In the genomic region with DNA sequence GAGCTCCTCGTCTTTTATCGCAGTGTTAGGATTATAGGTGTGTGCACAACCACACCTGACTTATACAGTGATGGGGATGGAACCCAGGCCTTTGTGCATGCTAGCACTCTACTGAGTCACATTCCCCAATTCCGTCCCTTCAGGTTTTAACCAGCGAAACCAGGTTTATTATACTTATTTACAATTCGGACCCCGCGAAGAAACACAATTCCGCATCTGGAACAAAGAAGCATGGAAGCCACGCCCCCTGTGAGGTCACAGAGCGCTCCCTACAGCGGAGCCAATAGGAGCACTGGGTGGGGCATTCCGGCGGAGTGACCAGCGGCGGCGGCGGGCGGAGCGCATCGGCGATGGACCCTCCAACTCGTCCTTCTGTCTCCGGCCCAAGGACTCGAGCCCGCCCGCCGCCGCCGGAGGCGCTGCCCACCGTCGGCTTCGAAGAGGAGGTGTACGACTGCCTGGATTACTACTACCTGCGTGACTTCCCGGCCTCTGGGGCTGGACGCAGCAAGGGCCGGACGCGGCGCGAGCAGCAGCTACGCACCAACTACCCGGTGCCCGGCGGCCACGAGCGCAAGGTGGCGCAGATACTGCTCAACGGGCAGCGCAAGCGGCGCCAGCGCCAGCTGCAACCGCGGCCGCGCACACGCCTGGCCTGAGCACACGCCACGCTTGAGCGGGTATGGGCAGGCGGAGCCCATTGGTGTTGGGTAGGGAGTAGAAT, we compare ENCODE assay signal across 8 mouse cellular contexts. TPM values are rescaled to one million over a fixed set of nuclear protein-coding genes. Genes with fewer than 3 reads are reported as not detected.
A peak's percentile ranks its signal among the peaks of the same experiment; 100 is the strongest.
DNase-seq lines count a peak whose midpoint lies in the region; ATAC-seq and TF ChIP-seq lines count a peak whose summit lies in the region.

A gene (plus strand): TSS at position 299 of the 724 bp plus-strand sequence.

- peak within 1 kb of the TSS; percentile 85 for H3K27ac ChIP-seq in forebrain, embryonic 16.5 days (ENCODE audit: low read length)
- peak within 1 kb of the TSS; percentile 72 for H3K27ac ChIP-seq in liver, postnatal 0 days (ENCODE audit: low read depth)
- H3K27ac ChIP-seq in neural tube, embryonic 13.5 days (replicated peaks), result peak within 1 kb of the TSS; percentile 97

- peak; percentile 80 for DNase-seq in G1E (ENCODE audit: low spot score)
- peak; percentile 89 to 92 for DNase-seq in cerebellum, adult 18-20 months
- peak; percentile 79 for DNase-seq in heart, postnatal 25 days (ENCODE audit: low spot score)
- DNase-seq in layer of hippocampus, adult 11-12 months (ENCODE audit: low spot score), result peak; percentile 90
- peak; percentile 91 for DNase-seq in liver, postnatal 0 days
- peak; percentile 55 for DNase-seq in telencephalon, adult 2 months (ENCODE audit: low read depth, low spot score)

- peak within 1 kb of the TSS; percentile 98 for H3K4me3 ChIP-seq in G1E (ENCODE audit: low read depth, low read length)
- peak within 1 kb of the TSS; percentile 71 for H3K4me3 ChIP-seq in forebrain, embryonic 16.5 days (replicated peaks; ENCODE audit: low read length)
- peak within 1 kb of the TSS; percentile 67 for H3K4me3 ChIP-seq in liver, postnatal 0 days (ENCODE audit: low read depth, low read length)
- peak within 1 kb of the TSS; percentile 67 for H3K4me3 ChIP-seq in neural tube, embryonic 13.5 days

- no peak for TF ChIP-seq EP300 in liver, postnatal 0 days (IDR thresholded peaks at IDR 0.05; ENCODE audit: low read depth)

- H3K9me3 ChIP-seq in G1E (replicated peaks), result no peaks in the 10 kb centered on the region
- H3K9me3 ChIP-seq in forebrain, embryonic 16.5 days (ENCODE audit: control insufficient read depth, low read length), result no peaks in the 10 kb centered on the region
- no peaks in the 10 kb centered on the region for H3K9me3 ChIP-seq in liver, postnatal 0 days (ENCODE audit: low read length)
- H3K9me3 ChIP-seq in neural tube, embryonic 13.5 days, result no peaks in the 10 kb centered on the region

- peaks cover 36% of the 10 kb centered on the region for H3K4me1 ChIP-seq in G1E (ENCODE audit: insufficient read depth, low read depth, low read length)
- peaks cover 12% of the 10 kb centered on the region for H3K4me1 ChIP-seq in forebrain, embryonic 16.5 days (replicated peaks; ENCODE audit: control insufficient read depth, insufficient read depth, low read length)
- H3K4me1 ChIP-seq in liver, postnatal 0 days (ENCODE audit: insufficient read depth), result peaks cover 14% of the 10 kb centered on the region
- peaks cover 15% of the 10 kb centered on the region for H3K4me1 ChIP-seq in neural tube, embryonic 13.5 days (replicated peaks)

- TF ChIP-seq CTCF in G1E (IDR thresholded peaks at IDR 0.05; ENCODE audit: low read depth, low read length), result no peak
- TF ChIP-seq CTCF in liver, postnatal 0 days (IDR thresholded peaks at IDR 0.05; ENCODE audit: low read depth), result peak; percentile 54

- peak; percentile 99 for ATAC-seq in G1E (ENCODE audit: extremely low read depth, insufficient number of reproducible peaks, low FRiP score, poor library complexity, severe bottlenecking)
- ATAC-seq in forebrain, embryonic 16.5 days, result peak; percentile 97
- ATAC-seq in liver, postnatal 0 days, result peak; percentile 96
- ATAC-seq in neural tube, embryonic 13.5 days (ENCODE audit: low read depth), result peak; percentile 97

- whole genome bisulfite sequencing in forebrain, embryonic 16.5 days, result under 1% methylated on average over 63 of the region's 63 CpGs
- WGBS in liver, postnatal 0 days (ENCODE audit: insufficient replicate concordance), result 1% methylated on average over 63 of the region's 63 CpGs
- under 1% methylated on average over 62 of the region's 63 CpGs for WGBS in neural tube, embryonic 13.5 days

- no peaks in the 10 kb centered on the region for H3K36me3 ChIP-seq in G1E (replicated peaks)
- H3K36me3 ChIP-seq in forebrain, embryonic 16.5 days (ENCODE audit: control insufficient read depth, insufficient read depth), result no peaks in the 10 kb centered on the region
- H3K36me3 ChIP-seq in liver, postnatal 0 days (replicated peaks; ENCODE audit: insufficient read depth, low read length), result no peaks in the 10 kb centered on the region
- no peaks in the 10 kb centered on the region for H3K36me3 ChIP-seq in neural tube, embryonic 13.5 days

- H3K27me3 ChIP-seq in G1E (ENCODE audit: insufficient read depth, low read length), result no peaks in the 10 kb centered on the region
- no peaks in the 10 kb centered on the region for H3K27me3 ChIP-seq in forebrain, embryonic 16.5 days (replicated peaks; ENCODE audit: control insufficient read depth, insufficient read depth, low read length)
- no peaks in the 10 kb centered on the region for H3K27me3 ChIP-seq in liver, postnatal 0 days (ENCODE audit: insufficient read depth, low read length)
- no peaks in the 10 kb centered on the region for H3K27me3 ChIP-seq in neural tube, embryonic 13.5 days

- peak within 1 kb of the TSS; percentile 85 for H3K9ac ChIP-seq in forebrain, embryonic 16.5 days (replicated peaks; ENCODE audit: low read depth, low read length)
- H3K9ac ChIP-seq in liver, postnatal 0 days (replicated peaks), result peak within 1 kb of the TSS; percentile 76
- peak within 1 kb of the TSS; percentile 88 for H3K9ac ChIP-seq in neural tube, embryonic 13.5 days

- intact Hi-C loops in heart, postnatal 25 days (cut with DNase I), result no loop called here

- peak within 1 kb of the TSS; percentile 58 for H3K4me2 ChIP-seq in forebrain, embryonic 16.5 days (ENCODE audit: low read length)
- peak within 1 kb of the TSS; percentile 99 for H3K4me2 ChIP-seq in liver, postnatal 0 days (ENCODE audit: low read depth, low read length)
- peak within 1 kb of the TSS; percentile 57 for H3K4me2 ChIP-seq in neural tube, embryonic 13.5 days

RNA-seq across cellular contexts. Expression of the gene that starts here (rescaled TPM):
- total RNA-seq in G1E (2014; fragmentation: Nextera tagmentation) (4.0 and 11.2 TPM in 2 replicates), G1E (2017) (4.0 and 8.7 TPM in 2 replicates)
- 1.2 TPM in 2 replicates for polyA plus RNA-seq in G1E (2012)
- polyA plus RNA-seq in forebrain, embryonic 16.5 days (2015; fragmentation: Nextera tagmentation; extraction: Ambion mirVana), result 4.1 and 5.1 TPM in 2 replicates
- 1 to 10 TPM; 1.1 to 1.5 TPM for total RNA-seq in heart, postnatal 25 days (2021)
- polyA plus RNA-seq in liver, postnatal 0 days (2015; fragmentation: Nextera tagmentation; extraction: Ambion mirVana), result 1.4 TPM in 2 replicates
- 4.9 and 6.1 TPM in 2 replicates for polyA plus RNA-seq in neural tube, embryonic 13.5 days (2015; fragmentation: Nextera tagmentation; extraction: Ambion mirVana)

Comparison
In these comparisons a context has a peak if more than half of its experiments do, and no peak if none do; other contexts are left out.
1. Peak in every context shown above with its lines: DNase-seq, ATAC-seq, H3K4me3 ChIP-seq and H3K27ac ChIP-seq.